ENCODE assay signal across 11 mouse cellular contexts in the genomic region with DNA sequence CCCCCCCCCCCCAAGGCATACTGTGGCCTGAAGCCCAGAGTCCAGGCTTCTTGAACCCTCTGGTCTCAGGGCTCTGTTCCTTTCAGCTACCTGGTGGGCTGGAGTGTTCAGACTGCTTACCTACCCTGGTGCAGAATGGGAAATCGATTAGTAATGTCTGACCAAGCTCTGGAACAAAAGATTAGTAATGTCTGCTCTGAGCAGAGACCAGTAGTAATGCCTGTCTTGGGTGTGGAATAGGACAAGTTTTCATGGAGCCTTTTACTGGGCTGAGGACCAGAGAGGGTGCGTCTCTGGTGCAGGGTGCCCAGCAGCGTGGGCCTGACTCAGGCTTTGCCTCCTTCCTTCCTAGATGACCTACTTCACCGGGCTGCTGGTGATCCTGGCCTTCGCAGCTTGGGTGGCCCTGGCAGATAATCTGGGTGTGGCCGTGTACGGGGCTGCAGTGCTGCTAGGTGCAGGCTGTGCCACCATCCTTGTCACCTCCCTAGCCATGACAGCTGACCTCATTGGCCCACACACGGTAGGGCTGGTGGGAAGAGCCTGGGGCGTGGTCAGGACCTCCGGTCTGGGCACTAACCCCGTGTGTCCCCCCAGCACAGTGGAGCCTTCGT. TPM values are rescaled to one million over a fixed set of nuclear protein-coding genes. Genes with fewer than 3 reads are reported as not detected.
DNase-seq lines count a peak whose midpoint lies in the region; ATAC-seq lines count a peak whose summit lies in the region.
"Had no signal": no experiment of that assay in that cellular context is flagged by ENCODE, and none has a peak within 500 bp of the region (broad histone marks: within the 10 kb centered on the region; RNA-seq: fewer than 3 reads in every experiment).

No protein-coding gene starts in this region.

- WGBS in forebrain, embryonic 10.5 days: 80% methylated on average over 12 of the region's 12 CpGs
- WGBS in forebrain, embryonic 16.5 days: 78% methylated on average over 12 of the region's 12 CpGs
- 74% methylated on average over 12 of the region's 12 CpGs for WGBS in limb, embryonic 10.5 days

- H3K27me3 ChIP-seq in forebrain, embryonic 10.5 days (ENCODE audit: poor library complexity, severe bottlenecking): peaks cover 64% of the 10 kb centered on the region
- H3K27me3 ChIP-seq in forebrain, embryonic 16.5 days (replicated peaks; ENCODE audit: control insufficient read depth, insufficient read depth, low read length): peaks cover 12% of the 10 kb centered on the region
- H3K27me3 ChIP-seq in megakaryocyte, embryonic 14.5 days (replicated peaks): no peaks in the 10 kb centered on the region
- peaks cover 57% of the 10 kb centered on the region for H3K27me3 ChIP-seq in limb, embryonic 10.5 days (ENCODE audit: low read depth, poor library complexity, severe bottlenecking)

- H3K27ac ChIP-seq in forebrain, embryonic 10.5 days: peak overlapping the region; percentile 2; the same call in 1 of the 2 replicates
- no peak overlapping the region for H3K27ac ChIP-seq in forebrain, embryonic 16.5 days (ENCODE audit: low read length)
- H3K27ac ChIP-seq in limb, embryonic 10.5 days: no peak overlapping the region
- H3K27ac ChIP-seq: forebrain, embryonic 15.5 days had no signal

- H3K9ac ChIP-seq in forebrain, embryonic 16.5 days (replicated peaks; ENCODE audit: low read depth, low read length): no peak overlapping the region
- H3K9ac ChIP-seq: forebrain, embryonic 15.5 days had no signal

- peaks cover 99% of the 10 kb centered on the region for H3K4me1 ChIP-seq in forebrain, embryonic 10.5 days
- peaks cover 28% of the 10 kb centered on the region for H3K4me1 ChIP-seq in forebrain, embryonic 16.5 days (replicated peaks; ENCODE audit: control insufficient read depth, insufficient read depth, low read length)
- peaks cover 95% of the 10 kb centered on the region for H3K4me1 ChIP-seq in megakaryocyte, embryonic 14.5 days
- H3K4me1 ChIP-seq in limb, embryonic 10.5 days: peaks cover 87% of the 10 kb centered on the region

- H3K36me3 ChIP-seq in forebrain, embryonic 10.5 days (replicated peaks): peaks cover 37% of the 10 kb centered on the region
- H3K36me3 ChIP-seq in forebrain, embryonic 16.5 days (ENCODE audit: control insufficient read depth, insufficient read depth): peaks cover 7% of the 10 kb centered on the region
- peaks cover 87% of the 10 kb centered on the region for H3K36me3 ChIP-seq in megakaryocyte, embryonic 14.5 days (replicated peaks; ENCODE audit: low read length)
- H3K36me3 ChIP-seq in limb, embryonic 10.5 days: peaks cover 41% of the 10 kb centered on the region

- no peak for DNase-seq in forebrain, embryonic 10.5 days (ENCODE audit: extremely low spot score, low spot score)
- DNase-seq in limb, embryonic 10.5 days (ENCODE audit: low spot score): no peak
- DNase-seq in spleen, postnatal 4 days (ENCODE audit: low spot score in 2 of 2): peak; percentile 84 to 88
- no peak for DNase-seq in frontal cortex, adult 2 months (ENCODE audit: extremely low spot score in 1 of 2, low spot score in 1 of 2)
- DNase-seq in cerebellum, adult 18-20 months: no peak
- DNase-seq: cerebellum, postnatal 36 days had no signal

- no peak for ATAC-seq in forebrain, embryonic 16.5 days
- no peak for ATAC-seq in megakaryocyte, adult 5-6 weeks (ENCODE audit: poor library complexity, severe bottlenecking)
- ATAC-seq: forebrain, embryonic 15.5 days; inflammation-experienced regulatory T-cells, adult 6 months had no signal

- H3K4me2 ChIP-seq in forebrain, embryonic 16.5 days (ENCODE audit: low read length): no peak overlapping the region
- H3K4me2 ChIP-seq: forebrain, embryonic 15.5 days had no signal

- peak overlapping the region; percentile 0; the same call in 1 of the 2 replicates for H3K4me3 ChIP-seq in forebrain, embryonic 10.5 days
- no peak overlapping the region for H3K4me3 ChIP-seq in forebrain, embryonic 16.5 days (replicated peaks; ENCODE audit: low read length)
- peak overlapping the region; percentile 28 for H3K4me3 ChIP-seq in megakaryocyte, embryonic 14.5 days (replicated peaks)
- 0 out of 2 replicates have a peak overlapping the region, but pooled peaks have one; percentile 2 for H3K4me3 ChIP-seq in limb, embryonic 10.5 days
- H3K4me3 ChIP-seq: forebrain, embryonic 15.5 days had no signal

- no peaks in the 10 kb centered on the region for H3K9me3 ChIP-seq in forebrain, embryonic 10.5 days
- H3K9me3 ChIP-seq in forebrain, embryonic 16.5 days (ENCODE audit: control insufficient read depth, low read length): no peaks in the 10 kb centered on the region
- H3K9me3 ChIP-seq in megakaryocyte, embryonic 14.5 days: no peaks in the 10 kb centered on the region
- H3K9me3 ChIP-seq in limb, embryonic 10.5 days (replicated peaks): no peaks in the 10 kb centered on the region
- H3K9me3 ChIP-seq: forebrain, embryonic 15.5 days had no signal

RNA-seq across cellular contexts. Expression of a gene that starts 3.2 kb away (rescaled TPM):
- polyA plus RNA-seq in forebrain, embryonic 10.5 days (2016; fragmentation: Nextera tagmentation; extraction: Ambion mirVana): 0.35 and 0.52 TPM in 2 replicates
- polyA plus RNA-seq in forebrain, embryonic 16.5 days (2015; fragmentation: Nextera tagmentation; extraction: Ambion mirVana): 0.72 and 0.86 TPM in 2 replicates
- 30.6 and 109 TPM in 2 replicates for polyA plus RNA-seq in megakaryocyte, embryonic 14.5 days (2012; ENCODE audit: insufficient read depth, low replicate concordance)
- 0.49 and 1.3 TPM in 2 replicates for total RNA-seq in megakaryocyte, adult 5-6 weeks (2015)
- total RNA-seq in megakaryocyte, adult 5-6 weeks (2017): 0.37 and 0.49 TPM in 2 replicates
- polyA plus RNA-seq in limb, embryonic 10.5 days (2016; fragmentation: Nextera tagmentation; extraction: Ambion mirVana): 0.24 and 0.38 TPM in 2 replicates
- polyA plus RNA-seq in frontal cortex, adult 2 months (2012; rRNA removed): 0.67 and 0.68 TPM in 2 replicates

RNA-seq across cellular contexts. Expression of a gene that starts 5.2 kb away (rescaled TPM):
- 6.7 and 7.5 TPM in 2 replicates for polyA plus RNA-seq in forebrain, embryonic 10.5 days (2016; fragmentation: Nextera tagmentation; extraction: Ambion mirVana)
- polyA plus RNA-seq in forebrain, embryonic 16.5 days (2015; fragmentation: Nextera tagmentation; extraction: Ambion mirVana): 11.4 and 11.5 TPM in 2 replicates
- polyA plus RNA-seq in megakaryocyte, embryonic 14.5 days (2012; ENCODE audit: insufficient read depth, low replicate concordance): 20.2 and 44.1 TPM in 2 replicates
- 4.1 and 4.6 TPM in 2 replicates for total RNA-seq in megakaryocyte, adult 5-6 weeks (2015)
- total RNA-seq in megakaryocyte, adult 5-6 weeks (2017): 7.4 TPM in 2 replicates
- 7.6 and 8.8 TPM in 2 replicates for polyA plus RNA-seq in limb, embryonic 10.5 days (2016; fragmentation: Nextera tagmentation; extraction: Ambion mirVana)
- polyA plus RNA-seq in frontal cortex, adult 2 months (2012; rRNA removed): 27.5 and 29.5 TPM in 2 replicates

RNA-seq across cellular contexts. Expression of a gene that starts 12.2 kb away (rescaled TPM):
- 101 and 108 TPM in 2 replicates for polyA plus RNA-seq in forebrain, embryonic 10.5 days (2016; fragmentation: Nextera tagmentation; extraction: Ambion mirVana)
- 33.4 and 34.2 TPM in 2 replicates for polyA plus RNA-seq in forebrain, embryonic 16.5 days (2015; fragmentation: Nextera tagmentation; extraction: Ambion mirVana)
- 302 and 601 TPM in 2 replicates for polyA plus RNA-seq in megakaryocyte, embryonic 14.5 days (2012; ENCODE audit: insufficient read depth, low replicate concordance)
- total RNA-seq in megakaryocyte, adult 5-6 weeks (2015): 27.4 and 33.0 TPM in 2 replicates
- 18.1 and 24.5 TPM in 2 replicates for total RNA-seq in megakaryocyte, adult 5-6 weeks (2017)
- polyA plus RNA-seq in limb, embryonic 10.5 days (2016; fragmentation: Nextera tagmentation; extraction: Ambion mirVana): 99.6 and 114 TPM in 2 replicates
- 36.3 and 40.8 TPM in 2 replicates for polyA plus RNA-seq in frontal cortex, adult 2 months (2012; rRNA removed)

RNA-seq across cellular contexts. Expression of a gene that starts 15.9 kb away (rescaled TPM):
- 135 and 139 TPM in 2 replicates for polyA plus RNA-seq in forebrain, embryonic 10.5 days (2016; fragmentation: Nextera tagmentation; extraction: Ambion mirVana)
- 121 and 133 TPM in 2 replicates for polyA plus RNA-seq in forebrain, embryonic 16.5 days (2015; fragmentation: Nextera tagmentation; extraction: Ambion mirVana)
- 71.2 and 72.9 TPM in 2 replicates for polyA plus RNA-seq in megakaryocyte, embryonic 14.5 days (2012; ENCODE audit: insufficient read depth, low replicate concordance)
- 22.7 and 23.8 TPM in 2 replicates for total RNA-seq in megakaryocyte, adult 5-6 weeks (2015)
- total RNA-seq in megakaryocyte, adult 5-6 weeks (2017): 20.9 and 24.0 TPM in 2 replicates
- 134 and 148 TPM in 2 replicates for polyA plus RNA-seq in limb, embryonic 10.5 days (2016; fragmentation: Nextera tagmentation; extraction: Ambion mirVana)
- 66.9 and 71.6 TPM in 2 replicates for polyA plus RNA-seq in frontal cortex, adult 2 months (2012; rRNA removed)

RNA-seq across cellular contexts. Expression of a gene that starts 19.4 kb away (rescaled TPM):
- not detected in 2 replicates for polyA plus RNA-seq in forebrain, embryonic 10.5 days (2016; fragmentation: Nextera tagmentation; extraction: Ambion mirVana)
- polyA plus RNA-seq in forebrain, embryonic 16.5 days (2015; fragmentation: Nextera tagmentation; extraction: Ambion mirVana): not detected in 2 replicates
- polyA plus RNA-seq in megakaryocyte, embryonic 14.5 days (2012; ENCODE audit: insufficient read depth, low replicate concordance): 2.9 and 11.0 TPM in 2 replicates
- not detected in 2 replicates for total RNA-seq in megakaryocyte, adult 5-6 weeks (2015)
- total RNA-seq in megakaryocyte, adult 5-6 weeks (2017): not detected in 2 replicates
- 0.09 TPM in 1 of 2 replicates, not detected in the other for polyA plus RNA-seq in limb, embryonic 10.5 days (2016; fragmentation: Nextera tagmentation; extraction: Ambion mirVana)
- 0.96 and 1.1 TPM in 2 replicates for polyA plus RNA-seq in frontal cortex, adult 2 months (2012; rRNA removed)
- polyA plus RNA-seq: forebrain, embryonic 15.5 days had no signal

Comparison
In these comparisons a context has a peak if more than half of its experiments do, and no peak if none do; other contexts are left out.
1. DNase-seq: peak in spleen, postnatal 4 days (2 of 2); none in forebrain, embryonic 10.5 days (single experiment), limb, embryonic 10.5 days (single experiment), frontal cortex, adult 2 months (0 of 2) and cerebellum, adult 18-20 months (0 of 2).
2. RNA of a gene that starts 3.2 kb away (polyA plus RNA-seq): 30.6 to 109 TPM in megakaryocyte, embryonic 14.5 days; 0.72 to 0.86 TPM in forebrain, embryonic 16.5 days, 0.67 to 0.68 TPM in frontal cortex, adult 2 months, 0.35 to 0.52 TPM in forebrain, embryonic 10.5 days and 0.24 to 0.38 TPM in limb, embryonic 10.5 days; every median in the first group is over 10 times any median in the second.